Mouse (Mus musculus) Patski (cell line): ENCODE results near the gene Gzmk. TPM values are rescaled to one million over a fixed set of nuclear protein-coding genes. Genes with fewer than 3 reads are reported as not detected.
"Not testable (repeated sequence)": the region's sequence is repeated elsewhere in the genome, so short reads cannot be mapped to it uniquely, and the experiment has no call there.

ENCODE experiments used
- ATAC-seq: fragments of 100-300 bp; one replicate; pipeline ENCODE4 v1.8.0; 2021
- CTCF ChIA-PET: fragments of 350-600 bp; sonication (Branson Sonifier 250); formaldehyde crosslinking; loops from one replicate; lab custom pipeline; 2022; ENCODE audit warnings: inconsistent platforms; lab: Charles Lee
- POLR2A ChIA-PET: fragments of 350-600 bp; sonication (Branson Sonifier 250); formaldehyde crosslinking; loops from one replicate; lab custom pipeline; 2022; ENCODE audit warnings: antibody characterized with exemption, inconsistent platforms; lab: Charles Lee
- DNase-seq: peaks from one replicate; pipeline ENCODE4 v3.0.0-alpha.2; 2011; ENCODE audit warnings: low read depth, low spot score
- H3K27me3 ChIP-seq: fragments of 371-371 bp; one replicate; pipeline ENCODE4 v1.5.1; 2021
- CTCF ChIP-seq: fragments of 100-300 bp; IDR thresholded peaks from one replicate; pipeline ENCODE4 v1.5.1; 2021
- in situ Hi-C: fragments of 300-500 bp; cut with MboI; formaldehyde crosslinking; loops from 3 replicates; pipeline ENCODE4 v1.11.1; 2018; ENCODE audit warnings: low pct_unique_long_range_greater_than_20kb, mixed read lengths
- polyA plus RNA-seq: library from polyadenylated mRNA; unstranded; gene quantifications from one replicate; pipeline ENCODE4 v1.2.3, GENCODE M21; 2021

Gzmk gene
- polyA plus RNA-seq, 1 experiment from 2014 or later = not detected

- no peak for ATAC-seq
- TF ChIP-seq CTCF = no peak
- no peak for DNase-seq
- in situ Hi-C loops = loop anchor here (25.0 kb wide), 2 partner anchors 594 to 1531 kb away; partner anchors contain the start of genes Ddx4 and Slc38a9
- H3K27me3 ChIP-seq = no peaks in the 10 kb centered on the region
- CTCF ChIA-PET = interaction anchor here (2.8 kb wide), 1 partner anchor 9 kb away, joined by 8 read pairs; no protein-coding TSS in a partner anchor
- POLR2A ChIA-PET = no interaction called here
These were observed 31.1 kb upstream of the Gzmk start for GRCm38 (mm10) chr13:113256766-113257165.

GRCm38 (mm10) chr13:113252580-113252979 is 26.9 kb upstream of the Gzmk start:
- DNase-seq, POLR2A ChIA-PET, H3K27me3 ChIP-seq, CTCF ChIA-PET, ATAC-seq: not testable (repeated sequence)
- in situ Hi-C loops = loop anchor here (25.0 kb wide), 2 partner anchors 590 to 1535 kb away; partner anchors contain the start of genes Ddx4 and Slc38a9

- ATAC-seq (no peak), DNase-seq (no peak)
- ChIA-PET POLR2A (no interaction called here), CTCF (no interaction called here)
- H3K27me3 ChIP-seq = no peaks in the 10 kb centered on the region
- TF ChIP-seq CTCF = no peak
- in situ Hi-C loops = loop anchor here (5.0 kb wide), 1 partner anchor 193 kb away; no protein-coding TSS in a partner anchor
These were observed 19.3 kb upstream of the Gzmk start for GRCm38 (mm10) chr13:113245025-113245424.

- no peak for DNase-seq
- in situ Hi-C loops = no loop called here
- no peaks in the 10 kb centered on the region for H3K27me3 ChIP-seq
- no peak for ATAC-seq
- POLR2A ChIA-PET = interaction anchor here (0.7 kb wide), 1 partner anchor 91 kb away, joined by 3 read pairs; no protein-coding TSS in a partner anchor
- TF ChIP-seq CTCF = no peak
- CTCF ChIA-PET = no interaction called here
These were observed 16.4 kb upstream of the Gzmk start for GRCm38 (mm10) chr13:113242129-113242528.

- DNase-seq = no peak
- in situ Hi-C loops = no loop called here
- H3K27me3 ChIP-seq = no peaks in the 10 kb centered on the region
- TF ChIP-seq CTCF = peak; percentile 38
- CTCF ChIA-PET = interaction anchor here (1.1 kb wide), 1 partner anchor 12 kb away, joined by 3 read pairs; no protein-coding TSS in a partner anchor
- no peak for ATAC-seq
- POLR2A ChIA-PET = interaction anchor here (0.8 kb wide), 1 partner anchor 36 kb away, joined by 3 read pairs; no protein-coding TSS in a partner anchor
These were observed 2.2 kb upstream of the Gzmk start for GRCm38 (mm10) chr13:113227666-113228463.

- DNase-seq = no peak
These were observed 1.4 kb upstream of the Gzmk start for GRCm38 (mm10) chr13:113227076-113227475.

GRCm38 (mm10) chr13:113224105-113224504 is 1.6 kb downstream of the Gzmk start:
- DNase-seq = peak; percentile 73
- POLR2A ChIA-PET = no interaction called here
- CTCF ChIA-PET = no interaction called here
- no peak for TF ChIP-seq CTCF
- H3K27me3 ChIP-seq = no peaks in the 10 kb centered on the region
- in situ Hi-C loops = no loop called here
- ATAC-seq = peak; percentile 31

More at GRCm38 (mm10) chr13:113227076-113227475, 1.4 kb upstream of the Gzmk start:
- ATAC-seq = no peak
- CTCF ChIA-PET = no interaction called here
- no peaks in the 10 kb centered on the region for H3K27me3 ChIP-seq
- in situ Hi-C loops = no loop called here
- POLR2A ChIA-PET = no interaction called here
- TF ChIP-seq CTCF = no peak

GRCm38 (mm10) chr13:113221851-113222250 is 3.9 kb downstream of the Gzmk start:
- no peak for ATAC-seq
- DNase-seq = no peak
- CTCF ChIA-PET = interaction anchor here (1.2 to 1.5 kb wide), 3 partner anchors 8 to 43 kb away, joined by 3 to 4 read pairs (median 3); no protein-coding TSS in a partner anchor
- H3K27me3 ChIP-seq = peaks cover 10% of the 10 kb centered on the region
- no peak for TF ChIP-seq CTCF
- in situ Hi-C loops = no loop called here
- POLR2A ChIA-PET = interaction anchor here (0.6 kb wide), 1 partner anchor 462 kb away, joined by 3 read pairs; no protein-coding TSS in a partner anchor

- ChIA-PET CTCF (interaction anchor here (1.4 kb wide), 1 partner anchor 8 kb away, joined by 3 read pairs; no protein-coding TSS in a partner anchor), POLR2A (no interaction called here)
- no peak for DNase-seq
- no peak for TF ChIP-seq CTCF
- ATAC-seq = no peak
- in situ Hi-C loops = no loop called here
- H3K27me3 ChIP-seq = peaks cover 10% of the 10 kb centered on the region
These were observed 11.8 kb downstream of the Gzmk start for GRCm38 (mm10) chr13:113213865-113214264.

GRCm38 (mm10) chr13:113212401-113212800 is 13.3 kb downstream of the Gzmk start:
- no peak for ATAC-seq
- DNase-seq = no peak
- ChIA-PET CTCF (interaction anchor here (1.4 kb wide), 1 partner anchor 10 kb away, joined by 3 read pairs; no protein-coding TSS in a partner anchor), POLR2A (no interaction called here)
- in situ Hi-C loops = no loop called here
- peaks cover 2% of the 10 kb centered on the region for H3K27me3 ChIP-seq
- TF ChIP-seq CTCF = no peak

- in situ Hi-C loops = no loop called here
- POLR2A ChIA-PET = no interaction called here
- no peaks in the 10 kb centered on the region for H3K27me3 ChIP-seq
- no peak for TF ChIP-seq CTCF
- ATAC-seq = no peak
- no peak for DNase-seq
- CTCF ChIA-PET = no interaction called here
These were observed 14.4 kb downstream of the Gzmk start for GRCm38 (mm10) chr13:113211345-113211744.
